Mouse (Mus musculus) cerebellum, adult 2 months (tissue): ENCODE data around the gene Erp27. TPM values are rescaled to one million over a fixed set of nuclear protein-coding genes. Genes with fewer than 3 reads are reported as not detected.

Experiments
- DNase-seq, 2 experiments: peaks; one replicate each; pipeline ENCODE4 v3.0.0; 2021
- H3K27ac ChIP-seq: fragments of 200-500 bp; 2 replicates; pipeline ENCODE4 v1.5.1; 2012; ENCODE audit warnings: low read length, control low read depth, inconsistent platforms; ENCODE audit not compliant: insufficient read depth
- H3K27me3 ChIP-seq: fragments of 200-500 bp; 2 replicates; pipeline ENCODE4 v1.6.1; 2012; ENCODE audit warnings: inconsistent platforms, mild to moderate bottlenecking, low read length, moderate library complexity; ENCODE audit not compliant: control insufficient read depth, insufficient read depth
- H3K4me1 ChIP-seq: fragments of 200-500 bp; 2 replicates; pipeline ENCODE4 v1.6.1; 2011; ENCODE audit warnings: low read length; ENCODE audit not compliant: control insufficient read depth, insufficient read depth
- H3K4me3 ChIP-seq: fragments of 200-500 bp; replicated peaks from 2 replicates; pipeline ENCODE3; 2011; ENCODE audit warnings: mild to moderate bottlenecking, low read depth, low read length, control low read depth; ENCODE audit not compliant: insufficient read depth
- CTCF ChIP-seq: fragments of 200-500 bp; IDR thresholded peaks from 2 replicates; pipeline ENCODE4 v1.5.1; 2011; ENCODE audit warnings: low read depth, mild to moderate bottlenecking, control low read depth, low read length, moderate library complexity, borderline replicate concordance; ENCODE audit not compliant: insufficient read depth
- POLR2A ChIP-seq: fragments of 200-500 bp; IDR thresholded peaks from 2 replicates; pipeline ENCODE4 v1.6.1; 2011; ENCODE audit warnings: low read length, control low read depth, borderline replicate concordance; ENCODE audit not compliant: insufficient read depth
- WGBS: fragments of 180-500 bp; shearing (Covaris S2); methylation state at CpG from one replicate; pipeline ENCODE4 v1.1.7; 2018; 5-methylcytosine and 5-hydroxymethylcytosine counted together
- polyA plus RNA-seq: library from polyadenylated mRNA; depleted of rRNA; stranded (reverse); fragments of >200 nt; gene quantifications from 2 replicates; pipeline ENCODE4 v1.2.3, GENCODE M21; 2012

The Erp27 gene
- polyA plus RNA-seq, 1 experiment, result 0.31 TPM

DNA sequence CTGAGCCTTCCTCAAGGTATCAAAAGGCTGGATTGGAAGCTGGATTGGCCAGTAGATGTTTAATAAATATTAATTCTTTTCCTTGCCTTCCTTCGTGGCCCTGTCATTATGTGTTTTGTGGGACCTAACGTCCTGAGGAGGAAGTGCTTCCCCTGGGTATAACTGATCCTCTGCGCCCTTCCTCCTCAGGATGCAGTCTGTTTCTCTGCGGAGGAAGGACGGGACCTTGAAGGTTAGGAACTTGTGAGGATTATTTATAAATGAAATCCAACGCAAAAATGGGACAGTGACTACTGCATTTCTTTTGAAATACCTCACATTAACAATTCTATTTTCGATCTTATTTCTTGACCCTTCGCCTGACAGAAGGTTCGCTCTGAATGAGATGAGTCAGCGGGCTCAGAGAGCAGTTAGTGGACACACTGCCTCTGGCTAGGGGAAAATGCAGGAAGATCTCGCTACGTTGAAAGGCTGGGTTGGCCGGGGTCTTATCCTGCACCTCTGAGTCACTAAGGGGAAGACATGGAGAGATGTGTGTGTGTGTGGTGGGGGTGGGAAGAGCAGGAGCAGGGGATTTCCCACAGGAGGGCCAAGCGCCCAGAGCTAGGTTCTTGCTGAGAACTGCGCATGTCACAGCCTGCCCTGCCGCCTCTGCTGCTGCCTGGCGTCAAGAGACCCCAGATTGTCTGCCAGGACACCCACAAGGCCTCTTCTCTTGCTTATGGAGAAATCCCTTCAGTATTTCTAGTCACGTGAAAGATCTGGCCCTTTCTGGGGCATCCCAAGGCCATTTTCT, 16.5 kb upstream of the Erp27 start:
- H3K4me3 ChIP-seq, result no peak overlapping the region
- H3K27me3 ChIP-seq, result no peaks in the 10 kb centered on the region; the same call in 1 of the 2 replicates
- no peak for DNase-seq
- H3K27ac ChIP-seq, result no peak overlapping the region
- TF ChIP-seq CTCF (no peak), POLR2A (no peak)
- WGBS, result 77% methylated on average over 18 of the region's 18 CpGs
- H3K4me1 ChIP-seq, result no peaks in the 10 kb centered on the region

DNA sequence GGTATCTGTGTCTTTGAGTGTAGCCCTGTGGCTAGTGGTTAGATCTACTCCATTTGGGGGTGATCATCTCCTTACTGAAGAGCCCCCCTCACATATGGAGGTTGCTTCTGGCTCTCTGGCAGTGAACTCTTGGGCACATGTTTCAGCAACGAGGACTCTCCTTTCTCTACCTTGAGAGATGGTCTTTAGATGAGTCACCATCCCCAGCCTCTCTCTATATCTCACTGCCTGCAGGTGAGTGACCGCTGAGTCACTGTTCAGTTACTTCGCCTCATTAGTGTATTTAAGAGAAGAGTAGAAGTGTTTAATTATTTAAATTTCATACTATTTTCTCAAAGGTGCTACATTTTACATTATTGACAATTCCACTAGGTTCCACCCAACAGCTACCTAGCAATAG, 15.1 kb upstream of the Erp27 start:
- H3K4me3 ChIP-seq, result no peak overlapping the region
- WGBS, result 78% methylated on average over 3 of the region's 3 CpGs
- no peaks in the 10 kb centered on the region; the same call in 1 of the 2 replicates for H3K27me3 ChIP-seq
- H3K27ac ChIP-seq, result no peak overlapping the region
- no peak for DNase-seq
- H3K4me1 ChIP-seq, result no peaks in the 10 kb centered on the region
- TF ChIP-seq POLR2A (no peak), CTCF (no peak)

DNA sequence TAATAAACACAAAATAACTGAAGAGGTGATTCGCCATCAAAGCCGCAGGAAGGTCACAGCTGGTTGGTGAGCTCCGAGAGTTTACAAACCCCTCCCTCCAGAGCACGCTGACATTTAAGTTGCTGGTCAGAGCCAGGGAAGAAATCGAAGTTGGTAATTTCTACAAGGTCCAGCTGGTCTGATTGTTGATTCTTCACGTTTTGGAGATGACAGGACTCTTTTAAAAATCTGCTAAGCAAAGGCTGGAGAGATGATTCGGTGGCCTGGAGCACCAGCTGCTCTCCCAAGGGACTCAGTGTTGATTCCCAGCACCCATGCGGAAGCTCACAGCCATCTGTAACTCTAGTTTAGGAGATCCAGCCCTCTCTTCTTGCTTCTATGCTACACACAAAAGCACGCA, 14.4 kb upstream of the Erp27 start:
- H3K4me1 ChIP-seq, result no peaks in the 10 kb centered on the region
- no peak for DNase-seq
- H3K27ac ChIP-seq, result no peak overlapping the region
- H3K27me3 ChIP-seq, result no peaks in the 10 kb centered on the region; the same call in 1 of the 2 replicates
- no peak overlapping the region for H3K4me3 ChIP-seq
- TF ChIP-seq POLR2A, result no peak
- no peak for TF ChIP-seq CTCF
- 55% methylated on average over 9 of the region's 9 CpGs for WGBS

DNA sequence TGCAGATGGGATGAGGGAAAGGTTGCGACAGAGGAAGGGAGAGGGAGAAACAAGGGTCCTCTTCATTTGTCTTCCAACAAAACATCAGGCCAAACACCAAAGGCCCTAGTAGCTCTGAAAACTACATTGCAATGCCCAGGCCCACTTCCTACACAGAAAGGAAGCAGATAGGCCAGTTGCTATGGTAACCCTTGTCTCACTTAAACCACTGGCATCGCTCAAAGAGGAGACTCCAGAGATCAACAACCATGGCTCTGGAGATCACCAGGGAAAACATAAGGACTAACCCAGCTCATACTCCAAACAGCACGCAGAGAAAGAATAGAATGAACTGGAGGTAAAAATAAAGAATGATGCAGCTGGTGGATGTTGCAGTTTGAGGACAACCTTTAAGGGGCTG, 13.3 kb upstream of the Erp27 start:
- Histone ChIP-seq H3K27me3 (no peaks in the 10 kb centered on the region; the same call in 1 of the 2 replicates), H3K27ac (no peak overlapping the region), H3K4me1 (no peaks in the 10 kb centered on the region), H3K4me3 (no peak overlapping the region)
- no peak for DNase-seq
- TF ChIP-seq POLR2A (no peak), CTCF (no peak)
- WGBS, result 66% methylated on average over 3 of the region's 3 CpGs

DNA sequence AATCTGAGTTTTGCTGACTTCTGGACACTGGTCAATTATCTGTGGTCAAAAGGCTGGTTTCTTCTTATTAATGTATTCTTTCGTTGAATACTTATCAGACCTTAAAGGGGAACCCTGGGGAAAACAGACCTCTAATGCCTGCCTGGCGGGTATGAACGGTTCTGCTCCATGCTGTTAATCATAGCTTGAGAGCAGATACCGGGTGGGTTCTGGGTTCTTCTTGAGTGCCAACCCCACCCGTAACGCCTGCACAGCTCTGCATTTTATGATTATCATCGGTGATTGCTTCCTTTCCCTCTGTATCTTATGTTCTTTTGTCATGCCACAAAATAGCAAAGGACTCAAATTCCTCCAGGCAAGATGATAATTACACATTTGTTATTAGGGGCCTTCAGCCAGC, 12.1 kb upstream of the Erp27 start:
- DNase-seq, result no peak
- Histone ChIP-seq H3K27me3 (no peaks in the 10 kb centered on the region; the same call in 1 of the 2 replicates), H3K4me3 (no peak overlapping the region), H3K27ac (no peak overlapping the region), H3K4me1 (no peaks in the 10 kb centered on the region)
- WGBS, result 85% methylated on average over 7 of the region's 7 CpGs
- TF ChIP-seq CTCF (no peak), POLR2A (no peak)

DNA sequence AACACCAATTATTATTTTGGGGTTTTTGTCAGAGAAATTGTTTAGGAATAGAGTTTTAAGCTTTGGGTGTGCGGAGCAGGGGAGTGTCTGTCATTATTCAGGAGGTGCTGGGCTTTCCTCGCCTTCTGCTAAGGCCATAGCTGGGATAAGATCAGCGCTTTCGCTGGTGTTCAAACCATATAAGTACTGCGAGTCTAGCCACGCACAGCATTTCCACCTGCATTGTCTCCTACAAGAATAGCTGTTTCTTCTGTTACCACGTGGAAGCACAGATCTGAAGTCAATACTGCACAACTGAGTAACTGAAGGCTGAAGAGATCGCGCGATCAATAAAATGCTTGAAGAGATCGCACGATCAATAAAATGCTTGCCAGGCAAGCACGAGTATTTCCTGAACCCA, 9.3 kb upstream of the Erp27 start:
- no peaks in the 10 kb centered on the region; the same call in 1 of the 2 replicates for H3K27me3 ChIP-seq
- no peaks in the 10 kb centered on the region for H3K4me1 ChIP-seq
- no peak overlapping the region for H3K4me3 ChIP-seq
- H3K27ac ChIP-seq, result no peak overlapping the region
- no peak for DNase-seq
- TF ChIP-seq POLR2A (no peak), CTCF (no peak)
- WGBS, result 91% methylated on average over 13 of the region's 13 CpGs

DNA sequence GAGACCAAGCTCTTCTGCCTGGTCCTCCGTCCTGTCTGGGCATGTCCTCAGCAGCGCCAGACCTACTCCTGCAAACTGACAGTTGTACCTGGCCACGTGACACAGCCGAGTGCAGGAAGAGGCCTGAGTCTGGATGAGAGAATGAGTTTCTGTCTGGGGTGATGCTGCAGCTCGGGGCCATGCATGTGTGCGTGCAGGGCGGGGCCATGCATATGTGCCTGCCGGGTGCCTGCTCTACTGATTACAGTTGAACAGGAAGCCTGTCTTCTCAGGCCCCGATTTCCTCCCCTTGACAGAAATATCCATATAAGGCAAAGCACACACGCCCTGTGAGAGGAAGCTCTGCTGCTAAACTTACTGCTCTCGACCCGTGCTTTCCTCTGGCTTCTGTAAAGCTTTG, 8.7 kb upstream of the Erp27 start:
- no peaks in the 10 kb centered on the region for H3K4me1 ChIP-seq
- WGBS, result 70% methylated on average over 12 of the region's 12 CpGs
- TF ChIP-seq CTCF, result no peak
- no peak for TF ChIP-seq POLR2A
- DNase-seq, result no peak
- no peak overlapping the region for H3K27ac ChIP-seq
- H3K27me3 ChIP-seq, result no peaks in the 10 kb centered on the region; the same call in 1 of the 2 replicates
- H3K4me3 ChIP-seq, result no peak overlapping the region

DNA sequence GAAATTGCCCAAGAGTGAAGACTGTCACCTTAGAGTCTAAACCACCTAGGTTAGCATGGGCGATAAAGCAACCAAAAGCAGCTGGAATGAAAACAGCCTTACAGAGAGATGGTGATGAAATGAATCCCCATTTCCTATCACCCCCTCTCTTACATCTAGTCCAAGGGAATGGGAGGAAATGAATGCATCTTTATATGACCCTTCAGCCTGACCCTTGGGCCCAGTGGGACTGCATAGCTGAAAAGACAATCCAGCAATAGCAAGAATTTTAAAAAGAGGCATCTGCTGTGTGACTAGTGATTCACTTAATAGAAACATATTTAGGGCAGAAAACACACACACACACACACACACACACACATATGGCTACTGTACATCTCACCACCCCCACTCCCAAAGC, 5.6 kb upstream of the Erp27 start:
- Histone ChIP-seq H3K4me1 (no peaks in the 10 kb centered on the region), H3K4me3 (no peak overlapping the region), H3K27ac (no peak overlapping the region), H3K27me3 (no peaks in the 10 kb centered on the region)
- DNase-seq, result no peak
- TF ChIP-seq CTCF (no peak), POLR2A (no peak)
- WGBS, result 93% methylated on average over 1 of the region's 1 CpGs
